Mouse (Mus musculus) C2C12 (cell line): ENCODE measurements around the gene Usp22. TPM values are rescaled to one million over a fixed set of nuclear protein-coding genes. Genes with fewer than 3 reads are reported as not detected.

Source experiments
- H3K27me3 ChIP-seq: one replicate; pipeline ENCODE4 v1.6.1; 2011; ENCODE audit not compliant: control insufficient read depth, insufficient read depth, insufficient read length
- H3K36me3 ChIP-seq: one replicate; pipeline ENCODE4 v1.6.1; 2011; ENCODE audit not compliant: control insufficient read depth, insufficient read depth
- H3K4me3 ChIP-seq: one replicate; pipeline ENCODE4 v1.5.1; 2011; ENCODE audit warnings: mild to moderate bottlenecking, control low read depth; ENCODE audit not compliant: poor library complexity, insufficient read depth, severe bottlenecking
- H3K79me2 ChIP-seq: one replicate; pipeline ENCODE4 v1.6.1; 2011; ENCODE audit not compliant: control insufficient read depth, insufficient read depth
- H3K79me3 ChIP-seq: one replicate; pipeline ENCODE4 v1.6.1; 2011; ENCODE audit warnings: low read depth, control low read depth
- H3ac ChIP-seq: one replicate; pipeline ENCODE3; 2011; ENCODE audit warnings: low read depth; ENCODE audit not compliant: control insufficient read depth, insufficient read length
- CEBPB ChIP-seq: IDR thresholded peaks from one replicate; pipeline ENCODE4 v1.6.1; 2011; ENCODE audit warnings: low read depth, mild to moderate bottlenecking, control low read depth, moderate library complexity
- CTCF ChIP-seq: IDR thresholded peaks from one replicate; pipeline ENCODE4 v1.5.1; 2011; ENCODE audit not compliant: control insufficient read depth, insufficient read depth, insufficient read length
- FOSL1 ChIP-seq: IDR thresholded peaks from one replicate; pipeline ENCODE4 v1.8.0; 2011; ENCODE audit warnings: mild to moderate bottlenecking, low read length; ENCODE audit not compliant: poor library complexity, insufficient read depth, severe bottlenecking
- MAX ChIP-seq: IDR thresholded peaks from one replicate; pipeline ENCODE4 v1.6.1; 2011; ENCODE audit warnings: mild to moderate bottlenecking, control low read depth
- MYOD1 ChIP-seq: IDR thresholded peaks from one replicate; pipeline ENCODE4 v1.6.1; 2011; ENCODE audit warnings: low read depth; ENCODE audit not compliant: control insufficient read depth, insufficient read length
- MYOG ChIP-seq: IDR thresholded peaks from one replicate; pipeline ENCODE4 v1.6.1; 2011; ENCODE audit not compliant: control insufficient read depth, insufficient read length; ENCODE audit errors: extremely low read depth
- USF1 ChIP-seq: IDR thresholded peaks from one replicate; pipeline ENCODE4 v1.6.1; 2011; ENCODE audit warnings: low read depth, mild to moderate bottlenecking, control low read depth, moderate library complexity
- polyA plus RNA-seq: library from polyadenylated mRNA; unstranded; fragments of >200 nt; fragmentation: generic; extraction: Trizol; gene quantifications from one replicate; pipeline ENCODE4 v1.2.1, GENCODE M21; 2012; ENCODE audit warnings: missing spikeins

Usp22 gene
- polyA plus RNA-seq, 1 experiment: 42.6 TPM

- Histone ChIP-seq H3K36me3 (peaks cover 87% of the 10 kb centered on the region), H3K79me2 (peaks cover 32% of the 10 kb centered on the region), H3K79me3 (peaks cover 22% of the 10 kb centered on the region), H3ac (no peak overlapping the region), H3K4me3 (no peak overlapping the region), H3K27me3 (no peaks in the 10 kb centered on the region)
- no peak for TF ChIP-seq CEBPB
- no peak for TF ChIP-seq FOSL1
- TF ChIP-seq MYOD1: no peak
- TF ChIP-seq USF1: no peak
- no peak for TF ChIP-seq MYOG
- no peak for TF ChIP-seq MAX
- no peak for TF ChIP-seq CTCF
Observed at GRCm38 (mm10) chr11:61164366-61164765, 10.5 kb downstream of the Usp22 start.

- no peaks in the 10 kb centered on the region for H3K27me3 ChIP-seq
- H3K36me3 ChIP-seq: peaks cover 97% of the 10 kb centered on the region
- no peak overlapping the region for H3K4me3 ChIP-seq
- H3K79me2 ChIP-seq: peaks cover 22% of the 10 kb centered on the region
- TF ChIP-seq CTCF (no peak), MYOG (no peak), MYOD1 (no peak), FOSL1 (no peak), USF1 (no peak), CEBPB (no peak), MAX (no peak)
- H3K79me3 ChIP-seq: peaks cover 12% of the 10 kb centered on the region
- H3ac ChIP-seq: no peak overlapping the region
Observed at GRCm38 (mm10) chr11:61163341-61163740, 11.5 kb downstream of the Usp22 start.

- Histone ChIP-seq H3K36me3 (peaks cover 97% of the 10 kb centered on the region), H3K4me3 (no peak overlapping the region), H3K27me3 (no peaks in the 10 kb centered on the region), H3K79me2 (peaks cover 16% of the 10 kb centered on the region), H3K79me3 (peaks cover 7% of the 10 kb centered on the region), H3ac (no peak overlapping the region)
- TF ChIP-seq MAX (no peak), FOSL1 (no peak), MYOD1 (no peak), CEBPB (no peak), MYOG (no peak), CTCF (no peak), USF1 (no peak)
Observed at GRCm38 (mm10) chr11:61162776-61163175, 12.1 kb downstream of the Usp22 start.

DNA sequence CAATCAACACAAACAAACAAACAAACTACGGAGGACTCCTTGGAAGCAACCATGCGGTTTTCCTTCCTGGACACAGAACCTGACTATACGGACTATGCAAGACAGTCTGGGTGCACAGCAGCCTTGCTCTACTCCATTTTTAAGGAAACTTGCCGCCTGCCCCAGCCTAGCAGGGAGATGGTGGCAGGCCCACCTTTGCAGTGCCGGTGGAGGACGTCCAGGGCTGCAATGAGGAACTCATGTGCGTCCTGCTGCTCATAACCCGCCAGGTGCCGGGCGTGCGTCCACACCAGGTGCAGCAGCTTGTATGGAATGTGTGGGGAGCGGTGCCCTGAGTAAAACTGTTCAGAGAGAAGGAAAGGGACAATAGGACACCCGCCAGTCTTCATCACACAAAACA, 13.7 kb downstream of the Usp22 start:
- H3K36me3 ChIP-seq: peaks cover 97% of the 10 kb centered on the region
- TF ChIP-seq USF1: no peak
- no peak for TF ChIP-seq CEBPB
- no peak for TF ChIP-seq MAX
- no peak for TF ChIP-seq FOSL1
- TF ChIP-seq MYOD1: no peak
- no peak for TF ChIP-seq CTCF
- no peak for TF ChIP-seq MYOG
- H3ac ChIP-seq: no peak overlapping the region
- no peaks in the 10 kb centered on the region for H3K79me3 ChIP-seq
- H3K27me3 ChIP-seq: no peaks in the 10 kb centered on the region
- H3K4me3 ChIP-seq: no peak overlapping the region
- no peaks in the 10 kb centered on the region for H3K79me2 ChIP-seq

- H3K36me3 ChIP-seq: peaks cover 99% of the 10 kb centered on the region
- no peaks in the 10 kb centered on the region for H3K79me2 ChIP-seq
- H3K27me3 ChIP-seq: no peaks in the 10 kb centered on the region
- H3ac ChIP-seq: no peak overlapping the region
- no peaks in the 10 kb centered on the region for H3K79me3 ChIP-seq
- no peak overlapping the region for H3K4me3 ChIP-seq
- TF ChIP-seq MYOG (no peak), MYOD1 (no peak), CTCF (no peak), CEBPB (no peak), FOSL1 (no peak), USF1 (no peak), MAX (no peak)
Observed at GRCm38 (mm10) chr11:61159796-61160732, 14.8 kb downstream of the Usp22 start.
